Mouse (Mus musculus) liver, adult 10 weeks (tissue): ENCODE measurements around the gene Cdc5l. TPM values are rescaled to one million over a fixed set of nuclear protein-coding genes. Genes with fewer than 3 reads are reported as not detected.

ENCODE experiments used
- polyA plus RNA-seq: library from polyadenylated mRNA; stranded (reverse); fragments of 350-450 nt; fragmentation: Illumina TruSeq; extraction: RNeasy Lipid Tissue Mini Kit (QIAGEN cat#74804); gene quantifications from one replicate; pipeline ENCODE4 v1.2.3, GENCODE M21; 2014; ENCODE audit warnings: low read depth, low replicate concordance

Gene Cdc5l
- 21.5 TPM for polyA plus RNA-seq

GRCm38 (mm10) chr17:45433419-45434261 is at the start of gene Cdc5l:
Gene Cdc5l, minus strand, starts transcription at chr17:45433737.

GRCm38 (mm10) chr17:45474669-45475465 is 41.3 kb upstream of the Cdc5l start, which contains the start of gene Spats1:
Gene Spats1, minus strand, starts transcription at chr17:45475415.

Other genes with a start within 250 kb of the Cdc5l start
- gene Spats1, start 41.7 kb upstream of the Cdc5l start, polyA plus RNA-seq = not detected
- gene Aars2, start 73.1 kb upstream of the Cdc5l start, polyA plus RNA-seq = 0.34 TPM
- not detected for gene Tcte1, start 89.7 kb upstream of the Cdc5l start, polyA plus RNA-seq
- gene Tmem151b, start 115.9 kb upstream of the Cdc5l start, polyA plus RNA-seq = not detected
- gene Nfkbie, start 122.0 kb upstream of the Cdc5l start, polyA plus RNA-seq = 0.85 TPM
- gene Slc35b2, start 130.1 kb upstream of the Cdc5l start, polyA plus RNA-seq = 5.3 TPM
- 709 TPM for gene Hsp90ab1, start 139.5 kb upstream of the Cdc5l start, polyA plus RNA-seq
- 49.5 TPM for gene Slc29a1, start 165.9 kb upstream of the Cdc5l start, polyA plus RNA-seq
- gene Mymx, start 168.4 kb upstream of the Cdc5l start, polyA plus RNA-seq = not detected
- gene Capn11, start 225.6 kb upstream of the Cdc5l start, polyA plus RNA-seq = 0.90 TPM